Mouse (Mus musculus): ENCODE measurements around the gene Gpr179.

GRCm38 (mm10) chr11:97325224-97325623 lies 26.7 kb downstream of the Gpr179 start:
- TF ChIP-seq CTCF (IDR thresholded peaks at IDR 0.05; ENCODE audit: insufficient read depth, low read depth, low read length) (no peak), POLR2A (IDR thresholded peaks at IDR 0.05; ENCODE audit: insufficient read depth, low read depth, low read length) (no peak)

Measured in olfactory bulb, adult 2 months (tissue).